Mouse (Mus musculus) lung, postnatal 0 days (tissue): ENCODE measurements at regions not wholly inside any gene's neighbourhood (a gene's known extent, or its start where the extent isn't known, plus 50 kb on each side); places are given as distances from the start of the nearest gene placed in this dataset.

Experiments
- CTCF ChIP-seq: IDR thresholded peaks from 2 replicates; pipeline ENCODE4 v1.5.1; 2016; ENCODE audit warnings: antibody characterized with exemption, mild to moderate bottlenecking
- EP300 ChIP-seq: IDR thresholded peaks from 2 replicates; pipeline ENCODE4 v1.6.1; 2016; ENCODE audit warnings: antibody characterized with exemption, mild to moderate bottlenecking, control low read depth

DNA sequence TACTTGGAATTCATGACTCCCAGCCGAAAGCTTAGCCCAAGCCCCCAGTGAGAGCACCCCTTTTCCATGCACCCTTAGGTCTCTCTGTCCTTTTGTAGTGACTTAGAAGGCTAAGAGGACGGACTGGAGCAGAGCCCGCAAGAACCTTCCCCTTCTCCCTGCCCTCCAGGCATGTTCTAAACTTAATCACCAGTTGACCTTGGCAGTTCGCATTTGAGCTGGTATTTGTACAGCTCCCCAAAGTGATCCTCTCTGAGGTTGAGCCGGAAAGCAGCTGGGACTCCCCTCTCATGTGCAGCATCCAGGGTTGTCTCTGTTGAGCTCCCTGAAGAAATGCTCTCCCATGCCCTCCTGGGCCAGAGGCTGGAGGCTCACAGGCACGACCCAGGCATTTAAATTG is 343.2 kb downstream of the Zfp706 start:
- TF ChIP-seq CTCF (no peak), EP300 (no peak)
